Mouse (Mus musculus) embryonic facial prominence, embryonic 14.5 days (tissue): ENCODE measurements at regions not wholly inside any gene's neighbourhood (a gene's known extent, or its start where the extent isn't known, plus 50 kb on each side); places are given as distances from the start of the nearest gene placed in this dataset.

Experiments
- ATAC-seq: fragments of 200-750 bp; cut with Nextera tagmentation; 2 replicates; pipeline ENCODE4 v1.8.0; 2017; ENCODE audit warnings: low read depth, moderate number of reproducible peaks, moderate TSS enrichment
- DNase-seq: peaks from one replicate; pipeline ENCODE4 v3.0.0-alpha.2; 2015; ENCODE audit warnings: low spot score
- H3K27ac ChIP-seq: fragments of 300-500 bp; sonication (generic); replicated peaks from 2 replicates; pipeline ENCODE4 v1.5.1; 2014; ENCODE audit warnings: low read depth, mild to moderate bottlenecking, low read length, moderate library complexity
- H3K27me3 ChIP-seq: fragments of 300-500 bp; sonication (generic); replicated peaks from 2 replicates; pipeline ENCODE4 v1.6.1; 2014; ENCODE audit warnings: low read length; ENCODE audit not compliant: control insufficient read depth, insufficient read depth
- H3K36me3 ChIP-seq: fragments of 300-500 bp; sonication (generic); 2 replicates; pipeline ENCODE4 v1.6.1; 2014; ENCODE audit warnings: low read length, mixed read lengths; ENCODE audit not compliant: control insufficient read depth, insufficient read depth
- H3K4me1 ChIP-seq: fragments of 300-500 bp; sonication (generic); 2 replicates; pipeline ENCODE4 v1.6.1; 2014; ENCODE audit warnings: antibody characterized with exemption, low read length; ENCODE audit not compliant: control insufficient read depth, insufficient read depth
- H3K4me2 ChIP-seq: fragments of 300-500 bp; sonication (generic); 2 replicates; pipeline ENCODE4 v1.6.1; 2014; ENCODE audit warnings: low read depth, mild to moderate bottlenecking, low read length, moderate library complexity, mixed read lengths
- H3K4me3 ChIP-seq: fragments of 300-500 bp; sonication (generic); 2 replicates; pipeline ENCODE4 v1.5.1; 2014; ENCODE audit warnings: low read depth, mild to moderate bottlenecking, low read length
- H3K9ac ChIP-seq: fragments of 300-500 bp; sonication (generic); 2 replicates; pipeline ENCODE4 v1.6.1; 2014; ENCODE audit warnings: low read depth, mild to moderate bottlenecking, low read length, moderate library complexity, mixed read lengths
- H3K9me3 ChIP-seq: fragments of 300-500 bp; sonication (generic); 2 replicates; pipeline ENCODE4 v1.6.1; 2016; ENCODE audit warnings: low read length; ENCODE audit not compliant: control insufficient read depth
- WGBS: fragments of 180-500 bp; shearing (Covaris S2); extraction: QIAGEN DNeasy Blood & Tissue Kit; methylation state at CpG from one replicate; pipeline ENCODE4 v1.1.7; 2014; 5-methylcytosine and 5-hydroxymethylcytosine counted together

DNA sequence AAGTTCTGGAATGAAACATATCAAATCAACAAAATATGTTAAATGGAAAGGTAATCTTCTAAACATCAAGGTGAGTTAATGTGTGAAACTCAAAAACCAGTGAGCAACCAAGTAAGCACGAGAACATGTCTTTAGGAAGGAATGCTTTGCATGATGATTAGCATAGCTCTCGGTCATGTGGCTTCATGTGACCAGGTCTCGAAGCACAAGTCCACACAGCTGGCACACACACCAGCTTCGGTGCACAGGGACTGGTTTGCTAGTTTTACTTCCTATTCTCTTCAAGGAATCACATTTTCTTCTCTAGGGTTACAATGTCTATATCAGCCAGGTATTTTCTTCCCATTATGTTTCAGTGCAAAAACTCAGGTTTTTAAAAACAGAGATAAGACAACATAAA lies 586.1 kb downstream of the Hdgfl1 start:
- Histone ChIP-seq H3K4me1 (no peaks in the 10 kb centered on the region), H3K27ac (no peak overlapping the region), H3K36me3 (no peaks in the 10 kb centered on the region), H3K9me3 (no peaks in the 10 kb centered on the region), H3K9ac (no peak overlapping the region), H3K4me3 (no peak overlapping the region), H3K27me3 (no peaks in the 10 kb centered on the region), H3K4me2 (no peak overlapping the region)
- WGBS, result 77% methylated on average over 4 of the region's 4 CpGs
- ATAC-seq, result no peak
- DNase-seq, result no peak

DNA sequence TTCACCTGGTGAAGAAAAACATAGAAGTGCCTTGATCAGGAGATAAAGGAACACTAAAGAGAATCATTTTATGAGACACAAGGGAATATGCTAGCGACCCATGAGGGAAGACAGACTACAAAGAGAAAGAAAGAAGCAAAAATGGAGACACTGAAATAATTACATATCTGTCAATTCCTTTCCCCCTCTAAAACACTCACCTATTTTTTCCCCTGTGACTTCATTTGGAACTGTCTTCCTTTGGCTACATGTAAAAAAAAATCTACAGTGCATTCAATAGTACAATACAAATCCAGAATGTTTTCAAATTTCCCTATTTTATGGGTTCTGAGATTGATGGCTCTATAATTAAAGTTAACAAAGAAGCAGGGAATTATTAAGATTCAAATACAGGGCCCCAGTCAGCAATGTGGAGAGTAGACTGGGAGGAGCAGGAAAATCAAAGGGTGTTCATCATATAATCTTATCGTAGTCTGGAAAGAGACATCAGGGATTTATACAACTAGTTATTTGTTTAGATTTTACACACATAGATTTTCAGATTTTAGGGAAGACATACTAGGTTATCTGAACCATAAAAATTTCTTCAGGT lies 598.0 kb downstream of the Hdgfl1 start:
- no peaks in the 10 kb centered on the region for H3K27me3 ChIP-seq
- WGBS, result 93% methylated on average over 2 of the region's 2 CpGs
- no peak for DNase-seq
- H3K36me3 ChIP-seq, result no peaks in the 10 kb centered on the region
- no peaks in the 10 kb centered on the region for H3K4me1 ChIP-seq
- H3K27ac ChIP-seq, result no peak overlapping the region
- no peak for ATAC-seq
- no peak overlapping the region for H3K4me2 ChIP-seq
- no peak overlapping the region for H3K4me3 ChIP-seq
- no peaks in the 10 kb centered on the region for H3K9me3 ChIP-seq
- H3K9ac ChIP-seq, result no peak overlapping the region

DNA sequence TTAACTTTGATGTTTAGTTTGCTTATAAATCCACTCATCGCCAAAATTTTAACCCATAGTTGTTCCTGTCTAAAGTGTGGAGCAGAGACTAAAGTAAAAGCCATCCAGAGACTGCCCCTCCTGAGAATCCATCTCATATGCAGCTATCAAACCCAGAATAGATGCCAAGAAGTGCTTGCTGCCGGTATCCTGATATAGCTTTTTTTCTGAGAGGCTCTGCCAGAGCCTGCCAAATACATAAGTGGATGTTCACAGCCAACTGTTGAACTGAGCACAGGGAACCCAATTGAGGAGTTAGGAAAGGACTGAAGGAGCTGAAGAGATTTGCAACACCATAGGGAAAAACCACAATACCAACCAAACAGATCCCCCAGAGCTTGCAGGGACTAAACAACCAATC lies 600.3 kb downstream of the Hdgfl1 start:
- DNase-seq (no peak), ATAC-seq (no peak)
- Histone ChIP-seq H3K9me3 (no peaks in the 10 kb centered on the region), H3K4me3 (no peak overlapping the region), H3K36me3 (no peaks in the 10 kb centered on the region), H3K4me2 (no peak overlapping the region), H3K4me1 (no peaks in the 10 kb centered on the region), H3K9ac (no peak overlapping the region), H3K27me3 (no peaks in the 10 kb centered on the region), H3K27ac (no peak overlapping the region)
- WGBS, result 68% methylated on average over 2 of the region's 2 CpGs

DNA sequence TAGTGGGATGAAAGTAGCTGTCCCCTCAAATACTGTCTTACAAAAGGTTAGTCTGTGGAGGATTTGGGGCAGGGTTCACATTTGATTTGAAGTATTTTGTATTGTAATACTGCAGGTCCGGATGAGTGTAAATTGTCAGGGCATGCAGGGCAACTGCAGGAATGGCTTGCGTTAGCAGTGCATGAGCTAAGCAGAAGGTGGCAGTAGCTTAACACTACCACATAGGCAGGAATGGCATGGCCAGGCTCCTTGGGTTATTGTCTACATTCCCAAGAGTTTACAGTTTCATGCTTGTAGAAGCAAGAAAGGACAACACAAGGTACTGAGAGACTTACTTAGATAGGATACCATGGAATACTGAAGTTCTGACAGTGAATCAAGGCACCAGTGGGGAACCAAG lies 611.3 kb downstream of the Hdgfl1 start:
- 81% methylated on average over 2 of the region's 2 CpGs for WGBS
- Histone ChIP-seq H3K4me3 (no peak overlapping the region), H3K36me3 (no peaks in the 10 kb centered on the region), H3K9me3 (no peaks in the 10 kb centered on the region), H3K27ac (no peak overlapping the region), H3K9ac (no peak overlapping the region), H3K4me1 (peaks cover 4% of the 10 kb centered on the region; the same call in 1 of the 2 replicates), H3K4me2 (no peak overlapping the region), H3K27me3 (no peaks in the 10 kb centered on the region)
- no peak for DNase-seq
- ATAC-seq, result no peak

- Histone ChIP-seq H3K9me3 (no peaks in the 10 kb centered on the region), H3K9ac (no peak overlapping the region), H3K27ac (peak overlapping the region; percentile 17; the same call in 1 of the 2 replicates), H3K27me3 (no peaks in the 10 kb centered on the region), H3K4me1 (peaks cover 4% of the 10 kb centered on the region; the same call in 1 of the 2 replicates), H3K4me2 (no peak overlapping the region), H3K4me3 (no peak overlapping the region), H3K36me3 (no peaks in the 10 kb centered on the region)
- WGBS, result 35% methylated on average over 12 of the region's 12 CpGs
- ATAC-seq (peak; percentile 96), DNase-seq (peak; percentile 95)
Observed at GRCm38 (mm10) chr13:26154701-26155471, 615.1 kb downstream of the Hdgfl1 start.

DNA sequence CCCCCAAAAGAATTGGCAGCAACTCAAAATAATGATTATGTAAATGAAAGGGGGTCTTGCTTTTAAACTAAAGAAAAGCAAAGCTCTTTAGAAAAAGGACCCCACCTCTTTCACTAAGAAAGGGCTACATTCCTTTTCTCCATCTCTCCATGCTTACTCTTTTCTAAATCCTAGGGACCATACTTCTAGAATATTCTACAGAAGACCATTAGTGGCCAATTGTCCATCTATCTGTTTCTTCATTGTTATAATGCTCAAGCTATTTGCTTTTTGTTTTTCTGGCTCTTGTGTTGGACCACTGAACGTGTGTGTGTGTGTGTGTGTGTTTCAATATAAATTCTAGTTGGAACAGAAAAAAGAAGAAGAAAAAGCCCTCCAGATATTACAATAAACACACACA lies 615.7 kb downstream of the Hdgfl1 start:
- Histone ChIP-seq H3K4me1 (peaks cover 4% of the 10 kb centered on the region; the same call in 1 of the 2 replicates), H3K4me3 (no peak overlapping the region), H3K4me2 (no peak overlapping the region), H3K36me3 (no peaks in the 10 kb centered on the region), H3K27ac (no peak overlapping the region), H3K27me3 (no peaks in the 10 kb centered on the region), H3K9ac (no peak overlapping the region), H3K9me3 (no peaks in the 10 kb centered on the region)
- 56% methylated on average over 1 of the region's 1 CpGs for WGBS
- ATAC-seq (no peak), DNase-seq (no peak)

DNA sequence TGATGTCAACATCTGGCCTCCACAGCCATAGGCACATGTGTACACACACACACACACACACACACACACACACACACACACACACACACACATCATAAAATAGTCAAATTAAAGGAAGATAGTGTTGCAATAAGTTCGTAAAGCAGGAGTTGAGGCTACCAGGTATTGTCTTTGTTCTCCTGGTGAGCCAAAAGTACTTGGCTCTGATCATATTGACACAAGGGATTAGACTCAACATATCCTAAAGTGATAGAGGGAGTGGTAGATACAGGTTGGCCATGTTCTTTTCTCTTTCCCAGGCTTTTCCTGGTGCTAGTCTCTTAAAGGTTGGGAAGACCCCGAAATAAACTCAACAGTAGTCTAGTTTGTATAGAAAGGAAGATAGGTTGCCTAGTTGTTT lies 616.9 kb downstream of the Hdgfl1 start:
- H3K9me3 ChIP-seq, result no peaks in the 10 kb centered on the region
- H3K27me3 ChIP-seq, result no peaks in the 10 kb centered on the region
- H3K9ac ChIP-seq, result no peak overlapping the region
- no peak overlapping the region for H3K27ac ChIP-seq
- H3K4me3 ChIP-seq, result no peak overlapping the region
- ATAC-seq (no peak), DNase-seq (no peak)
- H3K4me1 ChIP-seq, result peaks cover 4% of the 10 kb centered on the region; the same call in 1 of the 2 replicates
- no peak overlapping the region for H3K4me2 ChIP-seq
- no peaks in the 10 kb centered on the region for H3K36me3 ChIP-seq
- 93% methylated on average over 2 of the region's 2 CpGs for WGBS

DNA sequence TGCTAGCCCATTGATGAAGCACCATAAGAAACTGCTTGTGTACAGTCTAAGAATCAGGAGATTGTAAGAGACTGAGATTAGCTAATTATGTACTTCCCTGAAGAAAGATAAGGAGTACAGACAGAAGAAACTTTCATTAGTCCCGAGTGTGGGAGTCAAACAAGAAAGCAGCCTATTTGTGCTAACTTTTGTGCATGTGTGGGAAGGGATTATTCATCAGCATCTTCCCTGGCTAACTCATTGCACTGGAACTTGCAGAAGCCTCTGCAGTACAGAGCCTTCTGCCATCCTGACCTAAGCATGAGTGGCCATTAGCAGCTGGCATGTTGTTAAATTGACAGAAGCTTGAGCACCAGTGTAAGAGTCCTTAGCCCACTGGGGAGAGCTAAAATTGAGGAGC lies 619.5 kb downstream of the Hdgfl1 start:
- peaks cover 4% of the 10 kb centered on the region; the same call in 1 of the 2 replicates for H3K4me1 ChIP-seq
- H3K4me3 ChIP-seq, result no peak overlapping the region
- DNase-seq (no peak), ATAC-seq (no peak)
- H3K4me2 ChIP-seq, result no peak overlapping the region
- no peaks in the 10 kb centered on the region for H3K9me3 ChIP-seq
- 70% methylated on average over 1 of the region's 1 CpGs for WGBS
- no peak overlapping the region for H3K27ac ChIP-seq
- H3K27me3 ChIP-seq, result no peaks in the 10 kb centered on the region
- no peak overlapping the region for H3K9ac ChIP-seq
- H3K36me3 ChIP-seq, result no peaks in the 10 kb centered on the region

GRCm38 (mm10) chr13:26142811-26143210 lies 627.2 kb downstream of the Hdgfl1 start:
- 57% methylated on average over 2 of the region's 2 CpGs for WGBS
- Histone ChIP-seq H3K36me3 (no peaks in the 10 kb centered on the region), H3K27me3 (no peaks in the 10 kb centered on the region), H3K4me3 (no peak overlapping the region), H3K27ac (no peak overlapping the region), H3K4me1 (no peaks in the 10 kb centered on the region), H3K9me3 (no peaks in the 10 kb centered on the region), H3K4me2 (no peak overlapping the region), H3K9ac (no peak overlapping the region)
- ATAC-seq, result no peak
- no peak for DNase-seq
